Mouse (Mus musculus): ENCODE measurements around the gene Tom1. TPM values are rescaled to one million over a fixed set of nuclear protein-coding genes. Genes with fewer than 3 reads are reported as not detected.

Tom1 gene
- total RNA-seq, 2 experiments from 2014 or later: 40.7 to 41.8 TPM

DNA sequence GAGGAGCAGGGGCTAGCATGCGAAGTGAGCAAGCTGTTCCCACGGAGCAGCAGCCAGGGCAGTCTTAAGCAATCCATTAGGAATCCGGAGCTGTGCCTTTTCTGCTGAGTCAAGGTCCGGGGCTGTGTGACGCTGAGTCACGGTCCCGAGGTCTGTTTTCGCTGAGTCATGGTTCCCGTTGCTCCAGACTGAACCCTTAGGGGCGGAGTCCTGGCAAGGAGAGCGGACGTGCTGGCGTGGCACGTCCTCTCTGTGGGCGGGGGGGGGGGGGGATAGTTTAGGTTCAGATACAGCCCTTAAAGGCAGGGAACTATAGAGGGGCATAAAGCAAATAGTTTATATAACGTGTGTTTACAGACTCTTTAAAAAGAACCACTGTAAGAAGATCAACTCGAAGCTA, 50.3 kb downstream of the Tom1 start:
- intact Hi-C loops (cut with DNase I): no loop called here
- DNase-seq (ENCODE audit: low spot score in 2 of 2): peak; percentile 82 to 95

GRCm38 (mm10) chr8:75084382-75085064, 51.0 kb downstream of the Tom1 start:
- intact Hi-C loops (cut with DNase I): no loop called here
- DNase-seq (ENCODE audit: low spot score in 2 of 2): no peak

- no peak for DNase-seq (ENCODE audit: low spot score in 2 of 2)
- intact Hi-C loops (cut with DNase I): no loop called here
These were observed 52.5 kb downstream of the Tom1 start for GRCm38 (mm10) chr8:75086002-75086401.

- intact Hi-C loops (cut with DNase I): no loop called here
- no peak for DNase-seq (ENCODE audit: low spot score in 2 of 2)
These were observed 53.6 kb downstream of the Tom1 start for GRCm38 (mm10) chr8:75087127-75087526.

- DNase-seq (ENCODE audit: low spot score in 2 of 2): peak; percentile 76 to 95
- intact Hi-C loops (cut with DNase I): no loop called here
These were observed 55.7 kb downstream of the Tom1 start for GRCm38 (mm10) chr8:75088989-75089881.

DNA sequence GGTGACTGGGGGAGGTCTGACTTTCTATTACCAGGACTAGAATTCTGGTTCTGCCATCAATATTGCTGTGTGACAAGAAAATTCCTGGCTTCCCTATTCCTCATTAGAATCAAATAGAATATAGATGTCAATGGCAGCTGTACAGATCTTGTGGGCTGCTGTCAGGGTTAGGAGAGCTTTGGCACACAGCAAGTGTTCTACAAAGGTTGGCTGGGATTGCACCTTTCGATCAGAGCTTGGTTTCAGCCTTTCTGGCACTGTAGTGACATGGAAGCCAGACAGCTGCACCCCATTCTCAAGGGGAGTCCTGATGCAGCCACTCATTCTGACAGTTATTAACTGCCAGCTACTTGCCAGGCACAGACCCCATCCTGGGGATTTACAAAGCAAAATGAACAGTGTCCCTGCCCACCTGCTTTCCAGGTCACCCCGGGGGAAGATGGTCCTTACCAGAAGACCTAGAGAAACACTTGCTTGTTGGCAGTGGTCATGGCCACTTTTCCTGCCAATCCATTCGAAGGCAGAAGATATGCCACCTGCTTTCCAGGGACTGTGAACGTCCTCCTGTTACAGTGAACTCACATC, 57.4 kb downstream of the Tom1 start:
- intact Hi-C loops (cut with DNase I): no loop called here
- no peak for DNase-seq (ENCODE audit: low spot score in 2 of 2)

- intact Hi-C loops (cut with DNase I): no loop called here
- peak; percentile 87 to 93 for DNase-seq (ENCODE audit: low spot score in 2 of 2)
These were observed 60.1 kb downstream of the Tom1 start, which contains the start of gene Hmox1 for GRCm38 (mm10) chr8:75093399-75094156. Hmox1 (plus strand) TSS chr8:75093621.

DNA sequence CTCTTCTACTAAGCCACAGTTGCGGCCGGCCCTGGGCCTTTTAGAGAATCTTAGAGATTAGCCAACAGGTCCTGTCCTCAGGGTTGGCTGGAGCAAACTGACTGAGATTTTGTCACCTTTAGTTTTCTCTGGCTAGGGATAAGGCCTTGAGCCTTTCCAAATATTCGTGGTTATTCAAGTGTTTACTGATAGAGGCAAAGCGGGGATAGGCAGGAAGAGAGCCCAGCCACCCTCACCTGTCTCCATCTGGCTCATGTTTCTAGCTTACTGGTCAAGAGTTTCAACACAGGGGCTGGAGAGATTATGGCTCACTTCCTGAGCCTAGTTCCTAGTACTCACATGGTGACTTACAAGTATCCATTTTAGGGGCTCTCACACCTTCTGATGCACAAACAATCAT, 69.5 kb downstream of the Tom1 start:
- no peak for DNase-seq (ENCODE audit: low spot score in 2 of 2)
- intact Hi-C loops (cut with DNase I): no loop called here

GRCm38 (mm10) chr8:75103376-75103878, 69.9 kb downstream of the Tom1 start:
- DNase-seq (ENCODE audit: low spot score in 2 of 2): no peak
- intact Hi-C loops (cut with DNase I): no loop called here

GRCm38 (mm10) chr8:75108527-75109235, 75.2 kb downstream of the Tom1 start:
- intact Hi-C loops (cut with DNase I): loop anchor here (1.0 kb wide), 1 partner anchor 37 kb away; no protein-coding TSS in a partner anchor
- peak; percentile 77 to 80 for DNase-seq (ENCODE audit: low spot score in 2 of 2)

DNA sequence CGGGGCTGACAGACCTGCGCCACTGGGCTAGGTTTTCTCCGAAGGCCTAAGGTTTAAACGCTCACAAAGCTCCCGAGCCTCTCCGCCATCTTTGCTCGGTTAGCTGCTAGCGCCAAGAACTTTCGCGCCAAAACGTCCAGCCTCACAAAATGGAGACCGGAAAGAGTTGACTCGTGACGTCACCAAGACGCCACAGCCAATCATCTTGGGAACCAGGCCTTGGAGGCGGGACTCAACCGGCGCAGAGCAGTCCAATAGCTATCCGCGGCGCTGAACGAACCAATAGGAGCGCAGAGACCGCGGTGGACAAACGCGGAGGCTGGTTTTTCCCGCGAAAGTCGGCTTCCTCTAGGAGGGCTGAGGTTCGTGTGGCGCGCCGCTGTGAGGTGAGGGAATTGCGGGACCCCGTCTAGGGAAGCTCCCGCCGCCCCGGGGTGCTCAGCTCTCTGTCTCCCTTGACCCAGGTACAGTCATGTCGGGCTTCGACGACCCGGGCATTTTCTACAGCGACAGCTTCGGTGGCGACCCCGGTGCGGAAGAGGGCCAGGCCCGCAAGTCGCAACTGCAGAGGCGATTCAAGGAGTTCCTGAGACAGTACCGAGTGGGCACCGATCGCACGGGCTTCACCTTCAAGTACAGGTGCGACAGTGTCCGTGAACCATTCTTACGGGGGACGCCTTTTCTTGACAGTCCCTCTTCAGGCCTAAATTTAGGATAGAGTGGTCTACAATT, 75.9 kb downstream of the Tom1 start, which contains the start of gene Mcm5:
Gene Mcm5, plus strand, starts transcription at position 334 of the 732 bp plus-strand sequence.
- peak; percentile 100 for DNase-seq (ENCODE audit: low spot score in 2 of 2)
- intact Hi-C loops (cut with DNase I): loop anchor here (1.0 kb wide), 1 partner anchor 38 kb away; no protein-coding TSS in a partner anchor

DNA sequence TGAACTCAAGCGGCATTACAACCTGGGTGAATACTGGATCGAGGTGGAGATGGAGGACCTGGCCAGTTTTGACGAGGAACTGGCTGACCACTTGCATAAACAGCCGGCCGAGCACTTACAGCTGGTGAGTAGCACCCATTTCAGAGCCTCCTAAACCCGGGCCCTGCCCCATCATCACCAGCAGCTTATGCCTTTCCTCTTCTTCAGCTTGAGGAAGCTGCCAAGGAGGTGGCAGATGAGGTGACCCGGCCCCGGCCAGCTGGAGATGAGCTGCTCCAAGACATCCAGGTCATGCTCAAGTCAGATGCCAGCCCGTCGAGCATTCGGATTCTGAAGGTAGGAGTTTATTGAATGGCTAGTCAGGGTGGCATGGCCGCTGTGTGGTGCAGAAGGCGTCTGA, 76.6 kb downstream of the Tom1 start:
- no peak for DNase-seq (ENCODE audit: low spot score in 2 of 2)

GRCm38 (mm10) chr8:75118505-75118904, 85.0 kb downstream of the Tom1 start:
- intact Hi-C loops (cut with DNase I): no loop called here
- DNase-seq (ENCODE audit: low spot score in 2 of 2): no peak

More for the DNA sequence above, 76.6 kb downstream of the Tom1 start:
- intact Hi-C loops (cut with DNase I): no loop called here

GRCm38 (mm10) chr8:75119287-75119686, 85.8 kb downstream of the Tom1 start:
- intact Hi-C loops (cut with DNase I): no loop called here
- no peak for DNase-seq (ENCODE audit: low spot score in 2 of 2)
